Mouse (Mus musculus) C2C12 (cell line): ENCODE data around the gene Ppp1cc.

Experiments used
- CEBPB ChIP-seq: IDR thresholded peaks from one replicate; pipeline ENCODE4 v1.6.1; 2011; ENCODE audit warnings: low read depth, mild to moderate bottlenecking, control low read depth, moderate library complexity
- CTCF ChIP-seq: IDR thresholded peaks from one replicate; pipeline ENCODE4 v1.5.1; 2011; ENCODE audit not compliant: control insufficient read depth, insufficient read depth, insufficient read length
- MYOD1 ChIP-seq: IDR thresholded peaks from one replicate; pipeline ENCODE4 v1.6.1; 2011; ENCODE audit warnings: low read depth; ENCODE audit not compliant: control insufficient read depth, insufficient read length
- MYOG ChIP-seq: IDR thresholded peaks from one replicate; pipeline ENCODE4 v1.6.1; 2011; ENCODE audit not compliant: control insufficient read depth, insufficient read length; ENCODE audit errors: extremely low read depth

GRCm38 (mm10) chr5:122166636-122167161 lies 8.6 kb downstream of the Ppp1cc start:
- TF ChIP-seq CEBPB, result no peak
- TF ChIP-seq CTCF, result no peak
- TF ChIP-seq MYOG, result no peak
- no peak for TF ChIP-seq MYOD1
